Mouse (Mus musculus) olfactory bulb, adult 2 months (tissue): ENCODE data around the gene Ddx24.

Experiments used
- CTCF ChIP-seq: fragments of 200-500 bp; IDR thresholded peaks from 2 replicates; pipeline ENCODE4 v1.5.1; 2012; ENCODE audit warnings: low read depth, mild to moderate bottlenecking, low read length, moderate library complexity; ENCODE audit not compliant: insufficient read depth
- POLR2A ChIP-seq: fragments of 200-500 bp; IDR thresholded peaks from 2 replicates; pipeline ENCODE4 v1.6.1; 2012; ENCODE audit warnings: mild to moderate bottlenecking, low read depth, low read length, moderate library complexity; ENCODE audit not compliant: insufficient read depth

- TF ChIP-seq CTCF (no peak), POLR2A (no peak)
Measured at GRCm38 (mm10) chr12:103367171-103367570, 58.5 kb downstream of the Ddx24 start.
